Mouse (Mus musculus): ENCODE measurements at regions not wholly inside any gene's neighbourhood (a gene's known extent, or its start where the extent isn't known, plus 50 kb on each side); places are given as distances from the start of the nearest gene placed in this dataset.
A peak's percentile ranks its signal among the peaks of the same experiment; 100 is the strongest.

DNA sequence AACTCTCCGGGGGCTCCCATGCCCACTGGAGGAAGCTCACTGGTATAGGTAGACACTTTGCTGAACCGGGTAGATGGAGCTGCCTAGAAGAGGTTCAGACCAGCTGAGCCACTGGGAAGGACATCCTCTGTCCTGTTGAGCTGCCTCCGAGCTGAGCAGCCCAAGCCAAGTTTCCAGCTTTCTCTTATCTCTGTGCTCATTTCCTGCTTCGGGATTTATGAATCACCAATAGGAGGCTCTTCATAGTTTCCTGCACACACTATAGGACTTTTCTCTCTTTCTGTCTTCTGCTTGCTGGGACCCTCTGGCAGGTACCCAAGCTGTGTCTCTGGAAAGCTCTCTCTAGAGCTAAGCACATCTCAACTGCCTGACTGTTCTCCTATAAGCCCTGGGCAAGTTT, 177.4 kb upstream of the Hes1 start:
- Histone ChIP-seq H3K9ac (ENCODE audit: low read depth, low read length) (no peak overlapping the region), H3K36me3 (ENCODE audit: insufficient read depth, low read length) (no peaks in the 10 kb centered on the region), H3K4me1 (replicated peaks; ENCODE audit: insufficient read depth, low read length) (peaks cover 24% of the 10 kb centered on the region), H3K4me3 (replicated peaks; ENCODE audit: low read depth, low read length) (no peak overlapping the region), H3K9me3 (replicated peaks; ENCODE audit: low read length) (no peaks in the 10 kb centered on the region), H3K27ac (no peak overlapping the region), H3K27me3 (ENCODE audit: insufficient read depth, low read length) (no peaks in the 10 kb centered on the region), H3K4me2 (ENCODE audit: low read length) (no peak overlapping the region)
- 66% methylated on average over 4 of the region's 4 CpGs for WGBS
- no peak for TF ChIP-seq CTCF (IDR thresholded peaks at IDR 0.05; ENCODE audit: low read depth)
- DNase-seq (ENCODE audit: low spot score), result peak; percentile 62
- no peak for ATAC-seq (replicated peaks; ENCODE audit: low FRiP score, low read depth)

DNA sequence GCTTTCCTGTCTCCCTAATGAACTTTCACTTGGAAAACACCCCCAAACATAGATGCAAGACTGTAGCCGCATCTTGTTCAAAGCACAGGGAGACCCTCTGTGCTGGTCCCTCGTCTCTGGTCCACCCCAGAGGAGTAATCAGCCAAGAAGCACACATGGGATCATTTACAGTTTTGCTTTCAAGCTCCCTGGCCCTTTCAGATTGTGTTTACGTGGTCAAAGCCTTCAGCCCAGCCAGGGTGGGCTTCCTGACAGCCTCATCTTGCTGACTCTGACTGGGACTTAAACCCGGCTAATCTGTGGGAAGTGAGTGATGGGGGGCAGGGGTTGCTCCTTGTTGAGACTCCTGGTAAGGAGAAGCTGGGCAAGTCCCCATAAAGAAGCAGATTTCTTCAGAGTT, 174.8 kb upstream of the Hes1 start:
- DNase-seq (ENCODE audit: low spot score) (no peak), ATAC-seq (replicated peaks; ENCODE audit: low FRiP score, low read depth) (no peak)
- Histone ChIP-seq H3K9ac (ENCODE audit: low read depth, low read length) (no peak overlapping the region), H3K9me3 (replicated peaks; ENCODE audit: low read length) (no peaks in the 10 kb centered on the region), H3K4me3 (replicated peaks; ENCODE audit: low read depth, low read length) (no peak overlapping the region), H3K27me3 (ENCODE audit: insufficient read depth, low read length) (peaks cover 6% of the 10 kb centered on the region; the same call in 1 of the 2 replicates), H3K4me2 (ENCODE audit: low read length) (no peak overlapping the region), H3K4me1 (replicated peaks; ENCODE audit: insufficient read depth, low read length) (0 out of 2 replicates have a peak, but pooled peaks cover 13% of the 10 kb centered on the region), H3K27ac (no peak overlapping the region), H3K36me3 (ENCODE audit: insufficient read depth, low read length) (no peaks in the 10 kb centered on the region)
- WGBS, result 33% methylated on average over 4 of the region's 4 CpGs
- TF ChIP-seq CTCF (IDR thresholded peaks at IDR 0.05; ENCODE audit: low read depth), result no peak

DNA sequence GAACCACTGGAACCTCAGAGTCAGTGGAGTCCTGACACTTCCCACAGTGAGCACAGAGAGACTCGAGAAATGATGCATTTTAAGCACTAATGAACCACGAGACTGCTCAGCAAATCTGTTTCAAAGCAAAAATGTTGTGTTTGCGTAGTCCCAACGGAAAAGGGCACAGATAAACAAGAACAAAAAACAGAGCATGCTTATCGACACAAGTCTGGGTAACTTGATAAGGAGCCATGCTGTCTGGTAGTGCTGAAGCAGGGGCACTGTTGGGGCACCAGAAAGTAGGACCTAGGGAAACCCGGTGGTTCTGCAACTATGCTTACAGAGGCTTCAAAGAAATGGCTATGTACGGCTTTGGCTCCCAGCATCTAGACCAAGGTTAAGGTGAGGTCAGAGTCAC, 172.7 kb upstream of the Hes1 start:
- no peak for TF ChIP-seq CTCF (IDR thresholded peaks at IDR 0.05; ENCODE audit: low read depth)
- DNase-seq (ENCODE audit: low spot score) (no peak), ATAC-seq (replicated peaks; ENCODE audit: low FRiP score, low read depth) (no peak)
- no peaks in the 10 kb centered on the region for H3K9me3 ChIP-seq (replicated peaks; ENCODE audit: low read length)
- 0 out of 2 replicates have a peak, but pooled peaks cover 15% of the 10 kb centered on the region for H3K4me1 ChIP-seq (replicated peaks; ENCODE audit: insufficient read depth, low read length)
- no peaks in the 10 kb centered on the region for H3K36me3 ChIP-seq (ENCODE audit: insufficient read depth, low read length)
- no peak overlapping the region for H3K4me3 ChIP-seq (replicated peaks; ENCODE audit: low read depth, low read length)
- no peak overlapping the region for H3K4me2 ChIP-seq (ENCODE audit: low read length)
- H3K27me3 ChIP-seq (ENCODE audit: insufficient read depth, low read length), result peaks cover 6% of the 10 kb centered on the region; the same call in 1 of the 2 replicates
- WGBS, result 61% methylated on average over 7 of the region's 7 CpGs
- H3K27ac ChIP-seq, result no peak overlapping the region
- no peak overlapping the region for H3K9ac ChIP-seq (ENCODE audit: low read depth, low read length)

DNA sequence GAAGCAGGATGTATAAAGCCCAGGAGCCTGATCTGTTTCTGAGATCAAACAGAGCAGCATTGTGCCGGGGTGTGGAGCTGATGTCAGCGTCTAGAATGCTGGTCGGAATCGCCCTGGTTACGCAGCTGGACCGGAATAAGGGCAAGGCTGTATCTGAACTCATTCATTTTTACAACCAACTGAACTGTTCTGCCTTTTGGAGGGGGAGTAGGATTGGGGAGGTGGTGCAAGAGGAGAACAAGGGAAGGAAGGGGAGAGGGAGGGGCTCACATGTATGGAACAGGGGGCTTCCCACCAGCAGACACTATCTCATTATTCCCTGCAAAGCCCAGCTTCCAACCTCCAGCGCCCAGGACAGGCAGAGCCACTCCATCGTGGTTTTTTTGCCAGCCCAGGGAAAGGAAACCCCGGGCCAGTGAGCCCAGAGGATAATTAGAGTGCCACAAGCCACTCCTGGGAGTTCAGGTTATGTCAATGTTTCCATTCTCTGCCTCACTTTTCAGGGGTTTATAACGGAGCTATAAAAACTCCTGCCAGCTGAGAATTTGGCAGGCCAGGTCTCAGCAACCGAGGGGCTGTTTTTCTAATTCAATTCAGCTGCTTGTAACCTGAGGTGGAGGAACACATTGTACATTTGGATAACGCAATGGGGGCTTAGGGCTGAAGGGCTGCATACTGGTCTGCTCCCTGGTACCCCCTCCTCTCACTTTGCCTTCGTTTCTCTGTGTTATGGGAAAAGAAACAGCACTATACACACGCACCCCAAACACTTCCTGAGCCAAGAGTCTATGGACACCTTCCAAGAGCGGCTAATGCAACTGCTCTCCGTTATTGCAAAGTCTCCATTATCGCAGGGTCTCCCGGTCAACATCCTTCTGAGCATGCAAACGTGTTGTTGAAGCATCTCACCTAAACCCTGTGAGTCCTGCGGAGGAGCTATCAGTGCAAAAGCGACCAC, 170.0 kb upstream of the Hes1 start:
- Histone ChIP-seq H3K27ac (no peak overlapping the region), H3K9ac (ENCODE audit: low read depth, low read length) (no peak overlapping the region), H3K4me3 (replicated peaks; ENCODE audit: low read depth, low read length) (no peak overlapping the region), H3K9me3 (replicated peaks; ENCODE audit: low read length) (no peaks in the 10 kb centered on the region), H3K27me3 (ENCODE audit: insufficient read depth, low read length) (peaks cover 6% of the 10 kb centered on the region; the same call in 1 of the 2 replicates), H3K4me1 (replicated peaks; ENCODE audit: insufficient read depth, low read length) (0 out of 2 replicates have a peak, but pooled peaks cover 8% of the 10 kb centered on the region), H3K4me2 (ENCODE audit: low read length) (no peak overlapping the region), H3K36me3 (ENCODE audit: insufficient read depth, low read length) (no peaks in the 10 kb centered on the region)
- DNase-seq (ENCODE audit: low spot score), result peak; percentile 49
- TF ChIP-seq CTCF (IDR thresholded peaks at IDR 0.05; ENCODE audit: low read depth), result no peak
- 20% methylated on average over 21 of the region's 21 CpGs for WGBS
- no peak for ATAC-seq (replicated peaks; ENCODE audit: low FRiP score, low read depth)

DNA sequence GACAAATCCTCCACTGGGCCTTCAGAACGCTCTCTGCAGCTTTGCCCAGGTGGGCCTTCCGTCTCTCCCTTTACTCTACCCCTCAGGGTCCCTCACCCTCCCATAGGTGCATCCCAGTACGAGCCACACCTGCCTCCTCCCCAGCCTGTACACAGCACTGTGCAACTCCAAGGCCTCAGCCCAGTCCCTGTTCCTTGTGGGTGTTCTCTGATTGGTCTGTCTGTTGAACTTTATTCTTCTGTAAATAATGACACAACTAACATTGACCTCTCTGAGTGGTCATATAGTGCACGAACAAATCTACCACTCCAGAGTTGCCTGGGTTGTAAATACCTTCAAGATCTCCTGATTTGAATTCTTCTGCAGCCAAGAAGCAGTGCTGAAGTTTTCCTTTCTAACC, 167.8 kb upstream of the Hes1 start:
- Histone ChIP-seq H3K27ac (no peak overlapping the region), H3K9ac (ENCODE audit: low read depth, low read length) (no peak overlapping the region)
- 79% methylated on average over 4 of the region's 4 CpGs for WGBS

DNA sequence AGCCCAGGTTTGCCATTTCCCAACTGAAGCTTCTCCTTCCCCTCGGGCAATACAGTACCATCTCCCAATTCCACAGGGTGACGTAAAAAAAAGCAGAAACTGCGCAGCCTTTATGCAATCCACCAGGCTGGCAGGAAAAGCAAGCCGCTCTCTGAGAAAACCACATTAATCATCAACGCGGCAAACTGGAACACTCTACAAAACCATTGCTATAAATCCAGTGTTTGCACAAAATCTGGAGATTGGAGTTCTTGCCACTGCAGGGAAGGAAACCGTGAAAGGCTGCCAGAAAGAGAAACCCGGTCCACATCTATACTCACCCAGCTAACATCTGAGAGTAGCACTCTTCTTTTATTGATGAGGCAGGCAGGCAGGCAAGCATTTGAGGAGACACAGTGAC, 160.7 kb upstream of the Hes1 start:
- WGBS, result 17% methylated on average over 8 of the region's 8 CpGs
- no peak for TF ChIP-seq CTCF (IDR thresholded peaks at IDR 0.05; ENCODE audit: low read depth)
- Histone ChIP-seq H3K27me3 (ENCODE audit: insufficient read depth, low read length) (no peaks in the 10 kb centered on the region), H3K36me3 (ENCODE audit: insufficient read depth, low read length) (no peaks in the 10 kb centered on the region), H3K9me3 (replicated peaks; ENCODE audit: low read length) (no peaks in the 10 kb centered on the region), H3K27ac (no peak overlapping the region), H3K9ac (ENCODE audit: low read depth, low read length) (no peak overlapping the region), H3K4me1 (replicated peaks; ENCODE audit: insufficient read depth, low read length) (peaks cover 16% of the 10 kb centered on the region), H3K4me3 (replicated peaks; ENCODE audit: low read depth, low read length) (no peak overlapping the region), H3K4me2 (ENCODE audit: low read length) (no peak overlapping the region)
- DNase-seq (ENCODE audit: low spot score) (peak; percentile 76), ATAC-seq (replicated peaks; ENCODE audit: low FRiP score, low read depth) (no peak)

More for the DNA sequence above, 167.8 kb upstream of the Hes1 start:
- Histone ChIP-seq H3K4me2 (ENCODE audit: low read length) (no peak overlapping the region), H3K27me3 (ENCODE audit: insufficient read depth, low read length) (peaks cover 6% of the 10 kb centered on the region; the same call in 1 of the 2 replicates), H3K9me3 (replicated peaks; ENCODE audit: low read length) (no peaks in the 10 kb centered on the region), H3K4me3 (replicated peaks; ENCODE audit: low read depth, low read length) (no peak overlapping the region), H3K36me3 (ENCODE audit: insufficient read depth, low read length) (no peaks in the 10 kb centered on the region), H3K4me1 (replicated peaks; ENCODE audit: insufficient read depth, low read length) (0 out of 2 replicates have a peak, but pooled peaks cover 8% of the 10 kb centered on the region)
- ATAC-seq (replicated peaks; ENCODE audit: low FRiP score, low read depth) (no peak), DNase-seq (ENCODE audit: low spot score) (no peak)
- no peak for TF ChIP-seq CTCF (IDR thresholded peaks at IDR 0.05; ENCODE audit: low read depth)

All from kidney, postnatal 0 days (tissue).